Mouse (Mus musculus) midbrain, embryonic 15.5 days (tissue): ENCODE measurements at regions not wholly inside any gene's neighbourhood (a gene's known extent, or its start where the extent isn't known, plus 50 kb on each side); places are given as distances from the start of the nearest gene placed in this dataset.

Experiments used
- ATAC-seq: fragments of 200-750 bp; cut with Nextera tagmentation; replicated peaks from 2 replicates; pipeline ENCODE4 v1.8.0; 2017; ENCODE audit warnings: moderate TSS enrichment
- H3K27ac ChIP-seq: fragments of 300-500 bp; sonication (generic); 2 replicates; pipeline ENCODE4 v1.5.1; 2015; ENCODE audit warnings: mild to moderate bottlenecking, inconsistent platforms
- H3K27me3 ChIP-seq: fragments of 300-500 bp; sonication (generic); replicated peaks from 2 replicates; pipeline ENCODE4 v1.6.1; 2015; ENCODE audit warnings: inconsistent platforms
- H3K36me3 ChIP-seq: fragments of 300-500 bp; sonication (generic); replicated peaks from 2 replicates; pipeline ENCODE4 v1.6.1; 2015; ENCODE audit warnings: inconsistent platforms
- H3K4me1 ChIP-seq: fragments of 300-500 bp; sonication (generic); 2 replicates; pipeline ENCODE4 v1.6.1; 2015; ENCODE audit warnings: inconsistent platforms
- H3K4me2 ChIP-seq: fragments of 300-500 bp; sonication (generic); 2 replicates; pipeline ENCODE4 v1.6.1; 2015; ENCODE audit warnings: inconsistent platforms, mild to moderate bottlenecking, moderate library complexity
- H3K4me3 ChIP-seq: fragments of 300-500 bp; sonication (generic); 2 replicates; pipeline ENCODE4 v1.5.1; 2015; ENCODE audit warnings: mild to moderate bottlenecking, inconsistent platforms
- H3K9ac ChIP-seq: fragments of 300-500 bp; sonication (generic); 2 replicates; pipeline ENCODE4 v1.6.1; 2015; ENCODE audit warnings: mild to moderate bottlenecking, inconsistent platforms
- H3K9me3 ChIP-seq: fragments of 300-500 bp; sonication (generic); 2 replicates; pipeline ENCODE4 v1.6.1; 2016; ENCODE audit warnings: inconsistent platforms
- WGBS: fragments of 180-500 bp; shearing (Covaris S2); methylation state at CpG from one replicate; pipeline ENCODE4 v1.1.7; 2015; ENCODE audit warnings: mixed read lengths; 5-methylcytosine and 5-hydroxymethylcytosine counted together

DNA sequence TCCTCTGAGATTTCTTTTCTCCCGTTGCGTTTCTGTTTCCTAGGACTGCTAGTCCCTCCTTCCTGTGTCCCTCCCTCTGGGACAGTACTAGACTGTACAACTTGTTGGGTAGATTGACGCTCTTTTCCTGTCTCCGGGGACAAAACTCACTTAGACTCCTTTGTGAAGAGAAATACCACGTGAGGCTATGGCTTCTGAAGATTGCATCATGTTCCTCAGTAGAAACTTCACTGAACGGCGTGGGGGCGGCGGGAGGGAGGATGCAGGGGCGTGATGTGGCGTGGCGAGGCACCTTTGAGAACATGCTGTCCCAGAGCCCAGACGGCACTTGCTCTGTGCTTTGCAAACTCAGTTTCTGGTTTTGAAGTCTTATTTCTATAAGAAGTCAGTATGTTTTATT is 78.5 kb downstream of the Spata18 start:
- Histone ChIP-seq H3K4me3 (no peak overlapping the region), H3K4me1 (no peaks in the 10 kb centered on the region), H3K4me2 (no peak overlapping the region), H3K9ac (no peak overlapping the region), H3K27ac (no peak overlapping the region), H3K9me3 (no peaks in the 10 kb centered on the region), H3K36me3 (no peaks in the 10 kb centered on the region), H3K27me3 (no peaks in the 10 kb centered on the region)
- no peak for ATAC-seq
- 86% methylated on average over 13 of the region's 13 CpGs for WGBS

DNA sequence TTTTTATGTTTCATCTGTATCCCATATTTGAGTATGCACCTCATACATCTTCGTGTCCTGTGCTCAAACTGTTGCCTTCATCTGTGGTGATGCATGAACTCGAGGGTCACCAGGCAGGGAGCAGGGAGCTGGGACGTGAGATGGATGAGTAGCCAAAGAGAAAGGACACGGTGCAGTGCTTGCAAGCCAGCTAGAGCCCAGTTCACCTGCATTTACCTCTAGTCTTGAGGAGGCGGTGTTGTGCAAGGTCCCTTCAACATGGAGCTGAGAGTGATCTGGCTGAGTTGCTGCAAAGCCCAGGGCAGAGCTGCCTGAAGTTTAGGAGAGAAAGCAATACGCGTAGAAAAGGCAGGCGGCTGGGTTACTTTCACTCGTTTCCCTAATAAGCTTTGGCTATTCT is 80.2 kb downstream of the Spata18 start:
- H3K9ac ChIP-seq = no peak overlapping the region
- H3K9me3 ChIP-seq = no peaks in the 10 kb centered on the region
- ATAC-seq = no peak
- H3K4me3 ChIP-seq = no peak overlapping the region
- WGBS = 62% methylated on average over 9 of the region's 9 CpGs
- no peak overlapping the region for H3K27ac ChIP-seq
- no peak overlapping the region for H3K4me2 ChIP-seq
- H3K4me1 ChIP-seq = no peaks in the 10 kb centered on the region
- H3K36me3 ChIP-seq = no peaks in the 10 kb centered on the region
- no peaks in the 10 kb centered on the region for H3K27me3 ChIP-seq

DNA sequence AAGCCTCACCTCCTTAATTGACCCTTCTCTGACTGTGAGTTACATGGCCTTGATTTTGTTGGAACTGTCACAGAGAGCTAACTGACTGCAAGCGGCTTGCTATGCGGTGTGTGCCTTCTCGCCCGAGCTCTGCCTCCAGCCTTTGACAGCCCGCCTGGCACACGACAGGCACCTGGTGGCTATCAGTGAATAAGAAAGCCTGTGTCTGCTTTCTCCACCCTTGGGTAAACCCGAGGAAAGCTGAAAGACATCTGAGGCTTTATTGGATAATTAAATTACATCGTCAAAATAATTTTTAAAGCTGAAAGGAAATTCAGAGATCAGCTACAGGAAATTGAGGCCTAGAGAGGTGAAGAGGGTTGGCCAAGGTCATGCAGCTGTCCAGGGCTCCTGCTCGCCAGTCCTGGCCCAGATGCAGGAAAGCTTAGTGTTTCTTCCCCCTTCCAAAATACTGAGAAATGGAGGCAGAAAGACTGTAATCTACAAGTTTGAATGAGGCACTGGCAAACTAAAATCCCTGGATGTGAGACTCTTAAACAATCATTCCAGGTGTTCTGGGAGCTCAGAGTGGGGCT is 80.9 kb downstream of the Spata18 start:
- H3K27me3 ChIP-seq = no peaks in the 10 kb centered on the region
- H3K9me3 ChIP-seq = no peaks in the 10 kb centered on the region
- no peak overlapping the region for H3K27ac ChIP-seq
- 47% methylated on average over 9 of the region's 9 CpGs for WGBS
- ATAC-seq = no peak
- no peaks in the 10 kb centered on the region for H3K36me3 ChIP-seq
- H3K4me3 ChIP-seq = no peak overlapping the region
- H3K9ac ChIP-seq = no peak overlapping the region
- no peaks in the 10 kb centered on the region for H3K4me1 ChIP-seq
- H3K4me2 ChIP-seq = no peak overlapping the region

GRCm38 (mm10) chr5:73740766-73741165 is 89.6 kb downstream of the Spata18 start:
- H3K27ac ChIP-seq = no peak overlapping the region
- H3K36me3 ChIP-seq = no peaks in the 10 kb centered on the region
- no peaks in the 10 kb centered on the region for H3K9me3 ChIP-seq
- H3K9ac ChIP-seq = no peak overlapping the region
- no peak for ATAC-seq
- no peaks in the 10 kb centered on the region for H3K27me3 ChIP-seq
- no peak overlapping the region for H3K4me2 ChIP-seq
- 61% methylated on average over 3 of the region's 3 CpGs for WGBS
- no peak overlapping the region for H3K4me3 ChIP-seq
- no peaks in the 10 kb centered on the region for H3K4me1 ChIP-seq

GRCm38 (mm10) chr5:73741441-73741840 is 90.3 kb downstream of the Spata18 start:
- Histone ChIP-seq H3K9ac (no peak overlapping the region), H3K9me3 (no peaks in the 10 kb centered on the region), H3K4me3 (no peak overlapping the region), H3K27ac (no peak overlapping the region), H3K36me3 (no peaks in the 10 kb centered on the region), H3K27me3 (no peaks in the 10 kb centered on the region), H3K4me1 (no peaks in the 10 kb centered on the region), H3K4me2 (no peak overlapping the region)
- no peak for ATAC-seq
- WGBS = 87% methylated on average over 11 of the region's 11 CpGs

DNA sequence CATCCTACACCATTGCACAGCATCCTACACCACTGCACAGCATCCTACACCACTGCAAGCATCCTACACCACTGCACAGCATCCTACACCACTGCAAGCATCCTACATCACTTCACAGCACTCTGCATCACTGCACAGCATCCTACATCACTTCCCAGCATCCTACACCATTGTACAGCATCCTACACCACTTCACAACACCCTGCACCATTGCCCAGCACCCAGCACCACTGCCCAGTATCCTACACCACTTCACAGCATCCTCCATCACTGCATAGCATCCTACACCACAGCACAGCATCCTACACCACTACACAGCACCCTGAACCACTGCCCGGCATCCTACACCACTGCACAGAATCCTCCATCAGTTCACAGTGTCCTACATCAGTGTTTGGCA is 92.8 kb downstream of the Spata18 start:
- Histone ChIP-seq H3K9me3 (no peaks in the 10 kb centered on the region), H3K27me3 (no peaks in the 10 kb centered on the region), H3K27ac (no peak overlapping the region), H3K4me2 (no peak overlapping the region), H3K9ac (no peak overlapping the region), H3K4me1 (no peaks in the 10 kb centered on the region), H3K36me3 (no peaks in the 10 kb centered on the region), H3K4me3 (no peak overlapping the region)
- no peak for ATAC-seq
- WGBS = 89% methylated on average over 1 of the region's 1 CpGs

- Histone ChIP-seq H3K4me1 (no peaks in the 10 kb centered on the region), H3K4me2 (no peak overlapping the region), H3K27me3 (no peaks in the 10 kb centered on the region), H3K36me3 (no peaks in the 10 kb centered on the region), H3K4me3 (no peak overlapping the region), H3K9me3 (no peaks in the 10 kb centered on the region), H3K27ac (no peak overlapping the region), H3K9ac (no peak overlapping the region)
- WGBS = 84% methylated on average over 4 of the region's 4 CpGs
- no peak for ATAC-seq
Observed at GRCm38 (mm10) chr5:73749791-73750190, 98.6 kb downstream of the Spata18 start.

GRCm38 (mm10) chr5:73752225-73752644 is 101.1 kb downstream of the Spata18 start:
- ATAC-seq = no peak
- Histone ChIP-seq H3K9me3 (no peaks in the 10 kb centered on the region), H3K36me3 (no peaks in the 10 kb centered on the region), H3K4me2 (no peak overlapping the region), H3K27me3 (no peaks in the 10 kb centered on the region), H3K4me1 (no peaks in the 10 kb centered on the region), H3K27ac (no peak overlapping the region), H3K4me3 (no peak overlapping the region), H3K9ac (no peak overlapping the region)
- 92% methylated on average over 10 of the region's 10 CpGs for WGBS

DNA sequence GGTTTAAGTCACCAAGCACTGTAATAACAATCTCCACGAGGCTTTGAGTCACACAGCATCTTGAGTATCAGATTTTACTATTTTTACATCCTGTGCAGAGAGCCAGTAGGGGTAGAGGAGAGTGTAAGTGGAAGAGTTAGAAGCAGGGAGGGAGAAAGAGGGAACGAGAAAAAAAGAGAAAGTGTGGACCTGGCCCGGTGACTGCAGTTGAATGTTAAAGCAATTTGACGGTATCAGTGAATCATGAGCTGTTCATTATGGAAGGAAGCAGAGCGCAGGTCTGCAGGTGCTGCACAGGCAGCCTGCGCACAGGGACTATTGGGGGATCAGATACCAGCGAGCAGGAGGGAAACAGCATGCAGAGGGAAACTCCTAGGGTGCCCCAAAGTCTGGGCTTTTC is 102.6 kb downstream of the Spata18 start:
- 60% methylated on average over 7 of the region's 7 CpGs for WGBS
- no peak overlapping the region for H3K4me3 ChIP-seq
- ATAC-seq = no peak
- H3K36me3 ChIP-seq = no peaks in the 10 kb centered on the region
- H3K9me3 ChIP-seq = no peaks in the 10 kb centered on the region
- no peak overlapping the region for H3K27ac ChIP-seq
- no peak overlapping the region for H3K4me2 ChIP-seq
- no peaks in the 10 kb centered on the region for H3K27me3 ChIP-seq
- H3K9ac ChIP-seq = no peak overlapping the region
- no peaks in the 10 kb centered on the region for H3K4me1 ChIP-seq

DNA sequence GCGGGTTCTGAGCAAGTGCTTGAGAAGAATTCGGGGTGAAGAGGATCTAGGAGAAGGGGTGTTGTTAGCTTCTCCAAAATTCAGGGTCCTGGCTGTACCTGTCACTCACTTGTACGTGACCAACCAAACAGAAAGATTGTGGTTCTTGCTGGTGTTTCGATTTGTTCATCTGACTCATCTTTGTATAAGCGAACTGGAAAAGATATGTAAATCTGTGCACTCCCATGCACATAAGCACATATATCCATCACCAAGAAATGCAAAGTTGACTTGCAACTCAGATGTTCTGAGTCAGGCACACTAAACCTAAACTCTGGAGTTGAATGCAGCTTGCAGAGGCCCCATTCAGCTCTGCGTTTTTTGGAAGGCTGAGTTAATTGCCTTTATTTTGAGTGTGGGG is 107.4 kb downstream of the Spata18 start:
- ATAC-seq = no peak
- Histone ChIP-seq H3K4me3 (no peak overlapping the region), H3K4me1 (no peaks in the 10 kb centered on the region), H3K9me3 (no peaks in the 10 kb centered on the region), H3K36me3 (no peaks in the 10 kb centered on the region), H3K9ac (no peak overlapping the region), H3K4me2 (no peak overlapping the region), H3K27ac (no peak overlapping the region), H3K27me3 (no peaks in the 10 kb centered on the region)
- 90% methylated on average over 6 of the region's 6 CpGs for WGBS

- ATAC-seq = 0 out of 2 replicates have a peak, but pooled peaks have one; percentile 52
- Histone ChIP-seq H3K4me3 (no peak overlapping the region), H3K4me1 (no peaks in the 10 kb centered on the region), H3K4me2 (no peak overlapping the region), H3K36me3 (no peaks in the 10 kb centered on the region), H3K9ac (no peak overlapping the region), H3K9me3 (no peaks in the 10 kb centered on the region), H3K27me3 (no peaks in the 10 kb centered on the region), H3K27ac (no peak overlapping the region)
- 83% methylated on average over 1 of the region's 1 CpGs for WGBS
Observed at GRCm38 (mm10) chr5:73761236-73761635, 110.1 kb downstream of the Spata18 start.

GRCm38 (mm10) chr5:73761709-73762108 is 110.5 kb downstream of the Spata18 start:
- no peaks in the 10 kb centered on the region for H3K27me3 ChIP-seq
- peak; percentile 58; the same call in 1 of the 2 replicates for ATAC-seq
- no peak overlapping the region for H3K27ac ChIP-seq
- H3K4me3 ChIP-seq = no peak overlapping the region
- 21% methylated on average over 8 of the region's 8 CpGs for WGBS
- H3K36me3 ChIP-seq = no peaks in the 10 kb centered on the region
- H3K9ac ChIP-seq = no peak overlapping the region
- no peaks in the 10 kb centered on the region for H3K4me1 ChIP-seq
- H3K9me3 ChIP-seq = no peaks in the 10 kb centered on the region
- H3K4me2 ChIP-seq = no peak overlapping the region

- ATAC-seq = no peak
- no peaks in the 10 kb centered on the region for H3K9me3 ChIP-seq
- H3K4me2 ChIP-seq = no peak overlapping the region
- H3K4me1 ChIP-seq = no peaks in the 10 kb centered on the region
- no peaks in the 10 kb centered on the region for H3K27me3 ChIP-seq
- H3K27ac ChIP-seq = no peak overlapping the region
- H3K4me3 ChIP-seq = no peak overlapping the region
- no peaks in the 10 kb centered on the region for H3K36me3 ChIP-seq
- no peak overlapping the region for H3K9ac ChIP-seq
- 82% methylated on average over 1 of the region's 1 CpGs for WGBS
Observed at GRCm38 (mm10) chr5:73764226-73764625, 113.0 kb downstream of the Spata18 start.
